ENCODE assay signal across 8 mouse cellular contexts in genomic region chr11:96319910-96320309, GRCm38 (mm10). TPM values are rescaled to one million over a fixed set of nuclear protein-coding genes. Genes with fewer than 3 reads are reported as not detected.
DNase-seq lines count a peak whose midpoint lies in the region; ATAC-seq and TF ChIP-seq lines count a peak whose summit lies in the region.

No protein-coding gene starts in this region.

- H3K4me3 ChIP-seq in thymus, adult 2 months (ENCODE audit: control insufficient read depth, insufficient read depth, low read length): peak overlapping the region; percentile 22; the same call in 1 of the 2 replicates
- peak overlapping the region; percentile 48 for H3K4me3 ChIP-seq in hindbrain, embryonic 14.5 days (replicated peaks; ENCODE audit: low read length)
- peak overlapping the region; percentile 51 for H3K4me3 ChIP-seq in liver, embryonic 11.5 days (ENCODE audit: low read depth, low read length)
- peak overlapping the region; percentile 61 for H3K4me3 ChIP-seq in stomach, postnatal 0 days (ENCODE audit: low read depth, low read length)
- H3K4me3 ChIP-seq in midbrain, embryonic 13.5 days (replicated peaks): no peak overlapping the region

- WGBS in thymus, adult 2 months: 22% methylated on average over 29 of the region's 29 CpGs
- WGBS in hindbrain, embryonic 14.5 days: under 1% methylated on average over 29 of the region's 29 CpGs
- WGBS in liver, embryonic 11.5 days: under 1% methylated on average over 29 of the region's 29 CpGs
- WGBS in stomach, postnatal 0 days: 1% methylated on average over 29 of the region's 29 CpGs
- under 1% methylated on average over 29 of the region's 29 CpGs for WGBS in midbrain, embryonic 13.5 days

- no peak for TF ChIP-seq CTCF in thymus, adult 2 months (IDR thresholded peaks at IDR 0.05; ENCODE audit: borderline replicate concordance, control insufficient read depth, extremely low read depth, insufficient read depth, low read length, poor library complexity)
- no peak for TF ChIP-seq CTCF in stomach, postnatal 0 days (IDR thresholded peaks at IDR 0.05; ENCODE audit: low read depth)

- no peak for ATAC-seq in hindbrain, embryonic 14.5 days (ENCODE audit: low FRiP score)
- no peak for ATAC-seq in liver, embryonic 11.5 days (replicated peaks; ENCODE audit: low FRiP score)
- ATAC-seq in stomach, postnatal 0 days (ENCODE audit: low FRiP score, low TSS enrichment): peak; percentile 23
- ATAC-seq in monocyte, adult 5-6 weeks (replicated peaks; ENCODE audit: insufficient number of reproducible peaks, low FRiP score, low TSS enrichment, poor library complexity, severe bottlenecking): no peak
- no peak for ATAC-seq in midbrain, embryonic 13.5 days

- peak overlapping the region; percentile 97 for H3K9ac ChIP-seq in hindbrain, embryonic 14.5 days
- H3K9ac ChIP-seq in liver, embryonic 11.5 days (ENCODE audit: low read depth, low read length): peak overlapping the region; percentile 64
- peak overlapping the region; percentile 84 for H3K9ac ChIP-seq in stomach, postnatal 0 days (ENCODE audit: low read length)
- H3K9ac ChIP-seq in midbrain, embryonic 13.5 days (replicated peaks): no peak overlapping the region

- no peaks in the 10 kb centered on the region for H3K36me3 ChIP-seq in thymus, adult 2 months (ENCODE audit: control insufficient read depth, insufficient read depth, low read length)
- H3K36me3 ChIP-seq in hindbrain, embryonic 14.5 days (replicated peaks; ENCODE audit: control insufficient read depth, insufficient read depth): no peaks in the 10 kb centered on the region
- H3K36me3 ChIP-seq in liver, embryonic 11.5 days (ENCODE audit: control insufficient read depth, insufficient read depth, low read length): no peaks in the 10 kb centered on the region
- H3K36me3 ChIP-seq in stomach, postnatal 0 days (ENCODE audit: control insufficient read depth, insufficient read depth, low read length): no peaks in the 10 kb centered on the region
- H3K36me3 ChIP-seq in midbrain, embryonic 13.5 days: no peaks in the 10 kb centered on the region

- no peak overlapping the region for H3K27ac ChIP-seq in thymus, adult 2 months (ENCODE audit: control insufficient read depth, insufficient read depth, low read length)
- peak overlapping the region; percentile 99 for H3K27ac ChIP-seq in hindbrain, embryonic 14.5 days
- H3K27ac ChIP-seq in liver, embryonic 11.5 days (ENCODE audit: low read depth, low read length): peak overlapping the region; percentile 83
- H3K27ac ChIP-seq in stomach, postnatal 0 days (replicated peaks): peak overlapping the region; percentile 97
- H3K27ac ChIP-seq in midbrain, embryonic 13.5 days: no peak overlapping the region

- peaks cover 20% of the 10 kb centered on the region for H3K27me3 ChIP-seq in thymus, adult 2 months (ENCODE audit: control insufficient read depth, insufficient read depth, low read length)
- peaks cover 88% of the 10 kb centered on the region for H3K27me3 ChIP-seq in hindbrain, embryonic 14.5 days (ENCODE audit: control insufficient read depth, insufficient read depth, low read length)
- H3K27me3 ChIP-seq in liver, embryonic 11.5 days (replicated peaks; ENCODE audit: control insufficient read depth, insufficient read depth, low read length): peaks cover 96% of the 10 kb centered on the region
- H3K27me3 ChIP-seq in stomach, postnatal 0 days (ENCODE audit: control insufficient read depth, insufficient read depth, low read length): peaks cover 4% of the 10 kb centered on the region; the same call in 1 of the 2 replicates
- peaks cover 100% of the 10 kb centered on the region for H3K27me3 ChIP-seq in midbrain, embryonic 13.5 days

- no peak for TF ChIP-seq EP300 in stomach, postnatal 0 days (optimal IDR thresholded peaks at IDR 0.05)

- no peaks in the 10 kb centered on the region for H3K9me3 ChIP-seq in hindbrain, embryonic 14.5 days (ENCODE audit: control insufficient read depth, low read length)
- no peaks in the 10 kb centered on the region for H3K9me3 ChIP-seq in liver, embryonic 11.5 days (ENCODE audit: control insufficient read depth, low read length)
- no peaks in the 10 kb centered on the region for H3K9me3 ChIP-seq in stomach, postnatal 0 days (ENCODE audit: control insufficient read depth, low read length)
- H3K9me3 ChIP-seq in midbrain, embryonic 13.5 days: no peaks in the 10 kb centered on the region

- peaks cover 15% of the 10 kb centered on the region for H3K4me1 ChIP-seq in thymus, adult 2 months (replicated peaks; ENCODE audit: control insufficient read depth, insufficient read depth, low read length)
- H3K4me1 ChIP-seq in hindbrain, embryonic 14.5 days (replicated peaks; ENCODE audit: control insufficient read depth, insufficient read depth, low read length): no peaks in the 10 kb centered on the region
- no peaks in the 10 kb centered on the region; the same call in 1 of the 2 replicates for H3K4me1 ChIP-seq in liver, embryonic 11.5 days (replicated peaks; ENCODE audit: control insufficient read depth, insufficient read depth, low read length)
- H3K4me1 ChIP-seq in stomach, postnatal 0 days (replicated peaks; ENCODE audit: control insufficient read depth, insufficient read depth): no peaks in the 10 kb centered on the region
- H3K4me1 ChIP-seq in midbrain, embryonic 13.5 days (replicated peaks): peaks cover 9% of the 10 kb centered on the region; the same call in 1 of the 2 replicates

- H3K4me2 ChIP-seq in hindbrain, embryonic 14.5 days (replicated peaks): peak overlapping the region; percentile 77
- H3K4me2 ChIP-seq in liver, embryonic 11.5 days: peak overlapping the region; percentile 69
- peak overlapping the region; percentile 73 for H3K4me2 ChIP-seq in stomach, postnatal 0 days (replicated peaks; ENCODE audit: low read depth)
- no peak overlapping the region for H3K4me2 ChIP-seq in midbrain, embryonic 13.5 days (replicated peaks)

- TF ChIP-seq POLR2A in thymus, adult 2 months (IDR thresholded peaks at IDR 0.05; ENCODE audit: control insufficient read depth, extremely low read depth, insufficient read depth, low read length, poor library complexity): no peak

- DNase-seq in thymus, adult 2 months: no peak
- no peak for DNase-seq in thymus, postnatal 36 days
- no peak for DNase-seq in hindbrain, embryonic 14.5 days (ENCODE audit: low spot score)
- no peak for DNase-seq in liver, embryonic 11.5 days (ENCODE audit: low spot score)
- no peak for DNase-seq in stomach, postnatal 0 days (ENCODE audit: low spot score)
- no peak for DNase-seq in gastrocnemius, adult 18-20 months (ENCODE audit: low spot score)

RNA-seq across cellular contexts. Expression of gene Hoxb4, which starts 1.8 kb away (rescaled TPM):
- 1.3 and 1.5 TPM in 2 replicates for polyA plus RNA-seq in thymus, adult 2 months (2012; rRNA removed)
- polyA plus RNA-seq in hindbrain, embryonic 14.5 days (2014; fragmentation: Nextera tagmentation; extraction: Ambion mirVana): 4.0 and 5.4 TPM in 2 replicates
- polyA plus RNA-seq in liver, embryonic 11.5 days (2014; fragmentation: Nextera tagmentation; extraction: Ambion mirVana): 0.71 and 1.1 TPM in 2 replicates
- 1.2 and 1.6 TPM in 2 replicates for polyA plus RNA-seq in stomach, postnatal 0 days (2015; fragmentation: Nextera tagmentation; extraction: Ambion mirVana)
- under 1 TPM; 0.16 to 0.31 TPM for total RNA-seq in gastrocnemius, adult 18-20 months (2021)
- 4.7 to 6.6 TPM (median 5.2 TPM) in 3 replicates for total RNA-seq in monocyte, adult 5-6 weeks (2017)
- polyA plus RNA-seq in midbrain, embryonic 13.5 days (2015; fragmentation: Nextera tagmentation; extraction: Ambion mirVana): not detected in 2 replicates

RNA-seq across cellular contexts. Expression of gene Hoxb3, which starts 3.2 kb away (rescaled TPM):
- polyA plus RNA-seq in thymus, adult 2 months (2012; rRNA removed): 1.1 TPM in 2 replicates
- polyA plus RNA-seq in hindbrain, embryonic 14.5 days (2014; fragmentation: Nextera tagmentation; extraction: Ambion mirVana): 12.8 and 17.2 TPM in 2 replicates
- polyA plus RNA-seq in liver, embryonic 11.5 days (2014; fragmentation: Nextera tagmentation; extraction: Ambion mirVana): 0.97 and 1.3 TPM in 2 replicates
- polyA plus RNA-seq in stomach, postnatal 0 days (2015; fragmentation: Nextera tagmentation; extraction: Ambion mirVana): 0.94 and 0.97 TPM in 2 replicates
- under 1 TPM; 0.21 to 0.39 TPM for total RNA-seq in gastrocnemius, adult 18-20 months (2021)
- total RNA-seq in monocyte, adult 5-6 weeks (2017): 1.4 to 2.1 TPM (median 1.8 TPM) in 3 replicates
- 0.11 TPM in 1 of 2 replicates, not detected in the other for polyA plus RNA-seq in midbrain, embryonic 13.5 days (2015; fragmentation: Nextera tagmentation; extraction: Ambion mirVana)

RNA-seq across cellular contexts. Expression of gene Hoxb5, which starts 16.8 kb away (rescaled TPM):
- polyA plus RNA-seq in thymus, adult 2 months (2012; rRNA removed): 0.18 and 0.22 TPM in 2 replicates
- polyA plus RNA-seq in hindbrain, embryonic 14.5 days (2014; fragmentation: Nextera tagmentation; extraction: Ambion mirVana): 140 and 157 TPM in 2 replicates
- 3.7 and 4.5 TPM in 2 replicates for polyA plus RNA-seq in liver, embryonic 11.5 days (2014; fragmentation: Nextera tagmentation; extraction: Ambion mirVana)
- 7.5 and 8.2 TPM in 2 replicates for polyA plus RNA-seq in stomach, postnatal 0 days (2015; fragmentation: Nextera tagmentation; extraction: Ambion mirVana)
- total RNA-seq in gastrocnemius, adult 18-20 months (2021): under 1 TPM; 0.09 to 0.14 TPM
- total RNA-seq in monocyte, adult 5-6 weeks (2017): not detected in 3 replicates
- 0.08 TPM in 1 of 2 replicates, not detected in the other for polyA plus RNA-seq in midbrain, embryonic 13.5 days (2015; fragmentation: Nextera tagmentation; extraction: Ambion mirVana)

RNA-seq across cellular contexts. Expression of gene Hoxb6, which starts 27.6 kb away (rescaled TPM):
- polyA plus RNA-seq in thymus, adult 2 months (2012; rRNA removed): 0.18 and 0.50 TPM in 2 replicates
- 71.4 and 90.1 TPM in 2 replicates for polyA plus RNA-seq in hindbrain, embryonic 14.5 days (2014; fragmentation: Nextera tagmentation; extraction: Ambion mirVana)
- 1.9 and 2.4 TPM in 2 replicates for polyA plus RNA-seq in liver, embryonic 11.5 days (2014; fragmentation: Nextera tagmentation; extraction: Ambion mirVana)
- 6.9 and 7.9 TPM in 2 replicates for polyA plus RNA-seq in stomach, postnatal 0 days (2015; fragmentation: Nextera tagmentation; extraction: Ambion mirVana)
- under 1 TPM; 0.38 to 0.39 TPM for total RNA-seq in gastrocnemius, adult 18-20 months (2021)
- not detected in 3 replicates for total RNA-seq in monocyte, adult 5-6 weeks (2017)
- polyA plus RNA-seq in midbrain, embryonic 13.5 days (2015; fragmentation: Nextera tagmentation; extraction: Ambion mirVana): not detected in 2 replicates

RNA-seq across cellular contexts. Expression of gene Hoxb2, which starts 30.4 kb away (rescaled TPM):
- polyA plus RNA-seq in thymus, adult 2 months (2012; rRNA removed): 1.5 and 2.2 TPM in 2 replicates
- polyA plus RNA-seq in hindbrain, embryonic 14.5 days (2014; fragmentation: Nextera tagmentation; extraction: Ambion mirVana): 39.5 and 42.9 TPM in 2 replicates
- 11.2 and 11.3 TPM in 2 replicates for polyA plus RNA-seq in liver, embryonic 11.5 days (2014; fragmentation: Nextera tagmentation; extraction: Ambion mirVana)
- 12.2 and 13.4 TPM in 2 replicates for polyA plus RNA-seq in stomach, postnatal 0 days (2015; fragmentation: Nextera tagmentation; extraction: Ambion mirVana)
- not detected for total RNA-seq in gastrocnemius, adult 18-20 months (2021)
- not detected in 3 replicates for total RNA-seq in monocyte, adult 5-6 weeks (2017)
- polyA plus RNA-seq in midbrain, embryonic 13.5 days (2015; fragmentation: Nextera tagmentation; extraction: Ambion mirVana): 0.19 and 0.28 TPM in 2 replicates

Comparison
In these comparisons a context has a peak if more than half of its experiments do, and no peak if none do; other contexts are left out.
1. H3K27ac ChIP-seq: peak in hindbrain, embryonic 14.5 days (single experiment), liver, embryonic 11.5 days (single experiment) and stomach, postnatal 0 days (single experiment); none in thymus, adult 2 months (single experiment) and midbrain, embryonic 13.5 days (single experiment).
2. RNA of gene Hoxb5, which starts 16.8 kb away (polyA plus RNA-seq): 140 to 157 TPM in hindbrain, embryonic 14.5 days; 7.5 to 8.2 TPM in stomach, postnatal 0 days, 3.7 to 4.5 TPM in liver, embryonic 11.5 days, 0.18 to 0.22 TPM in thymus, adult 2 months and 0.08 TPM in midbrain, embryonic 13.5 days; every median in the first group is over 10 times any median in the second.